Mouse (Mus musculus) myocyte (in vitro differentiated cells): ENCODE results near the gene Krt88. TPM values are rescaled to one million over a fixed set of nuclear protein-coding genes. Genes with fewer than 3 reads are reported as not detected.

ENCODE experiments used
- H3K27me3 ChIP-seq: one replicate; pipeline ENCODE4 v1.6.1; 2011; ENCODE audit not compliant: control insufficient read depth, insufficient read depth, insufficient read length
- H3K36me3 ChIP-seq: one replicate; pipeline ENCODE4 v1.6.1; 2011; ENCODE audit not compliant: control insufficient read depth, insufficient read depth
- H3K4me2 ChIP-seq: one replicate; pipeline ENCODE4 v1.6.1; 2011; ENCODE audit warnings: low read depth, control low read depth
- H3K4me3 ChIP-seq: one replicate; pipeline ENCODE4 v1.5.1; 2011; ENCODE audit warnings: mild to moderate bottlenecking, control low read depth, moderate library complexity
- H3K79me2 ChIP-seq: one replicate; pipeline ENCODE4 v1.6.1; 2011; ENCODE audit not compliant: control insufficient read depth, insufficient read depth
- H3ac ChIP-seq: one replicate; pipeline ENCODE4 v1.6.1; 2011; ENCODE audit not compliant: control insufficient read depth, insufficient read length
- CEBPB ChIP-seq: IDR thresholded peaks from 2 replicates; pipeline ENCODE4 v1.6.1; 2011; ENCODE audit warnings: mild to moderate bottlenecking, moderate library complexity; ENCODE audit not compliant: poor library complexity, insufficient read depth, severe bottlenecking
- E2F4 ChIP-seq: IDR thresholded peaks from one replicate; pipeline ENCODE4 v1.6.1; 2011; ENCODE audit warnings: mild to moderate bottlenecking, control low read depth, moderate library complexity; ENCODE audit not compliant: insufficient read depth
- MAX ChIP-seq: IDR thresholded peaks from one replicate; pipeline ENCODE4 v1.6.1; 2011; ENCODE audit warnings: low read depth, mild to moderate bottlenecking, control low read depth
- MYOD1 ChIP-seq, 3 experiments: IDR thresholded peaks; one replicate each; pipeline ENCODE4 v1.6.1; 2011; ENCODE audit warnings: control low read depth in 2 of 3, low read depth in 2 of 3, mild to moderate bottlenecking in 2 of 3, moderate library complexity in 1 of 3; ENCODE audit not compliant: insufficient read length in 2 of 3, control insufficient read depth in 1 of 3
- MYOG ChIP-seq, 3 experiments: IDR thresholded peaks; one replicate each; pipeline ENCODE4 v1.6.1; 2011; ENCODE audit warnings: control low read depth in 2 of 3, low read depth in 2 of 3, mild to moderate bottlenecking in 2 of 3; ENCODE audit not compliant: insufficient read length in 2 of 3, control insufficient read depth in 1 of 3, insufficient read depth in 1 of 3
- POLR2A ChIP-seq: IDR thresholded peaks from one replicate; pipeline ENCODE4 v1.6.1; 2011; ENCODE audit warnings: low read depth, mild to moderate bottlenecking, control low read depth, moderate library complexity; ENCODE audit not compliant: insufficient read length
- POLR2AphosphoS2 ChIP-seq: IDR thresholded peaks from one replicate; pipeline ENCODE4 v1.6.1; 2011; ENCODE audit warnings: low read depth, control low read depth; ENCODE audit not compliant: insufficient read length
- REST ChIP-seq: IDR thresholded peaks from one replicate; pipeline ENCODE4 v1.6.1; 2011; ENCODE audit warnings: mild to moderate bottlenecking, control low read depth, moderate library complexity; ENCODE audit not compliant: insufficient read depth, insufficient read length
- SRF ChIP-seq: IDR thresholded peaks from one replicate; pipeline ENCODE4 v1.6.1; 2011; ENCODE audit warnings: low read depth; ENCODE audit not compliant: control insufficient read depth, insufficient read length
- TCF12 ChIP-seq: IDR thresholded peaks from one replicate; pipeline ENCODE4 v1.6.1; 2011; ENCODE audit warnings: mild to moderate bottlenecking, control low read depth; ENCODE audit not compliant: poor library complexity, insufficient read depth, severe bottlenecking
- TCF3 ChIP-seq: IDR thresholded peaks from one replicate; pipeline ENCODE4 v1.6.1; 2011; ENCODE audit warnings: low read depth, control low read depth; ENCODE audit not compliant: insufficient read length
- USF1 ChIP-seq: IDR thresholded peaks from one replicate; pipeline ENCODE4 v1.6.1; 2011; ENCODE audit warnings: low read depth, mild to moderate bottlenecking, control low read depth, moderate library complexity
- polyA plus RNA-seq: library from polyadenylated mRNA; unstranded; fragments of >200 nt; fragmentation: generic; extraction: Trizol; gene quantifications from one replicate; pipeline ENCODE4 v1.2.1, GENCODE M21; 2012; ENCODE audit warnings: missing spikeins

Krt88 gene
- polyA plus RNA-seq, 1 experiment, result not detected

DNA sequence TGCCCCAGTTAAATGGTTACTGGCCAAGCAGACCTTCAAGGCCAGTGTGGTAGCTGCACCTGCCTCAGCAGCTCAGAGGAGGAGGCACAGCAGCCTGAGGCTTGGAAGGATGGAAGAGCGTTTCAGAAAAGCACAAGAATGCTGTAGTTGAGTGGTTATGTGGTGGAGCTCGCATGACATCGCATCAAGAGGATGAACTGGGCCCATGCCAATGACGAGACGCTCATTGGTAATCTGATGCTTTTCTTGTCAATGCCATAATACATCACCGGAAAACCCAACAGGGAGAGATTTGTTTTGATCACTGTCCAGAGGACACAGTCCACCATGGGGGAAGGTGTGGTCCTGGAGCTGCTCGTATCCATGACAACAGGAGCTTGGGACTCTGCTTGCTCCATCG is 47.7 kb downstream of the Krt88 start:
- Histone ChIP-seq H3K4me3 (no peak overlapping the region), H3K27me3 (peaks cover 43% of the 10 kb centered on the region), H3K4me2 (no peak overlapping the region), H3ac (no peak overlapping the region), H3K79me2 (no peaks in the 10 kb centered on the region), H3K36me3 (no peaks in the 10 kb centered on the region)
- TF ChIP-seq MAX (no peak), POLR2A (no peak), TCF12 (no peak), MYOD1 (IDR thresholded peaks at IDR 0.05; ENCODE audit: control insufficient read depth in 1 of 3, insufficient read length in 2 of 3, low read depth in 2 of 3) (no peak), E2F4 (no peak), SRF (no peak), MYOG (IDR thresholded peaks at IDR 0.05; ENCODE audit: control insufficient read depth in 1 of 3, insufficient read depth in 1 of 3, insufficient read length in 2 of 3, low read depth in 2 of 3) (no peak), CEBPB (no peak), TCF3 (no peak), POLR2AphosphoS2 (no peak), REST (no peak)

DNA sequence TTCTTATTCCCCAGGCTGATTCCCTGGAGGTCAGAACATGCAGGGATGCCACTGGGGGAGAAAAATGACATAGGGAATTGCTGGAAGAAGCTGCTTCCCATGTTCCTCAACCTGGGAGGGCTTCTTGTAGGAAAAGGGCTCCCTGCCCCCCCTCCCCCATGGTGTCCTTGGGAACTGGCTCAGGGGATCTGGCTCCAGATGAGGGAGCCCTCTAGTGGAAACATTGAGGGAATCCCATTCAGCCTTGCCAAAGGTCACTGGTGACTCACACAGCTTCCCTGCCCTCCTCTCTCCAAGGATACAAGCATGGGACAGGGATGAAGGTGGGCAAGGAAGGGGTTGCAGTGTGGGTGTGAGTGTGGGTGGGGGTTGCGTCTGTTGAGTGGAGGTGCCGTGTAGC is 49.6 kb downstream of the Krt88 start:
- no peak overlapping the region for H3ac ChIP-seq
- no peaks in the 10 kb centered on the region for H3K79me2 ChIP-seq
- TF ChIP-seq MYOG (IDR thresholded peaks at IDR 0.05; ENCODE audit: control insufficient read depth in 1 of 3, insufficient read depth in 1 of 3, insufficient read length in 2 of 3, low read depth in 2 of 3) (no peak), SRF (no peak), REST (no peak), TCF3 (no peak), CEBPB (no peak), POLR2AphosphoS2 (no peak), POLR2A (no peak), TCF12 (no peak), MAX (no peak), USF1 (no peak), MYOD1 (IDR thresholded peaks at IDR 0.05; ENCODE audit: control insufficient read depth in 1 of 3, insufficient read length in 2 of 3, low read depth in 2 of 3) (no peak), E2F4 (no peak)
- H3K4me3 ChIP-seq, result no peak overlapping the region
- H3K36me3 ChIP-seq, result no peaks in the 10 kb centered on the region
- peaks cover 36% of the 10 kb centered on the region for H3K27me3 ChIP-seq
- no peak overlapping the region for H3K4me2 ChIP-seq

Other genes starting within 250 kb of the Krt88 start
- 11.0 TPM for gene Grasp, start 223.6 kb upstream of the Krt88 start, polyA plus RNA-seq
- 15.3 TPM for gene Nr4a1, start 193.5 kb upstream of the Krt88 start, polyA plus RNA-seq
- 110 TPM for gene Atg101, start 163.5 kb upstream of the Krt88 start, polyA plus RNA-seq
- gene 6030408B16Rik, start 154.5 kb upstream of the Krt88 start, polyA plus RNA-seq, result 0.16 TPM
- 7.7 TPM for gene Krt80, start 77.6 kb upstream of the Krt88 start, polyA plus RNA-seq
- gene Krt7, start 36.7 kb upstream of the Krt88 start, polyA plus RNA-seq, result 0.04 TPM
- not detected for gene Krt87, start 8.9 kb upstream of the Krt88 start, polyA plus RNA-seq
- not detected for gene Krt81, start 16.0 kb downstream of the Krt88 start, polyA plus RNA-seq
- gene Krt86, start 25.7 kb downstream of the Krt88 start, polyA plus RNA-seq, result not detected
- not detected for gene Krt83, start 43.8 kb downstream of the Krt88 start, polyA plus RNA-seq
- gene Gm49425, start 69.5 kb downstream of the Krt88 start, polyA plus RNA-seq, result not detected
- gene Krt84, start 85.1 kb downstream of the Krt88 start, polyA plus RNA-seq, result not detected
- not detected for gene Krt82, start 102.9 kb downstream of the Krt88 start, polyA plus RNA-seq
- gene Krt90, start 115.2 kb downstream of the Krt88 start, polyA plus RNA-seq, result not detected
- not detected for gene Krt75, start 126.2 kb downstream of the Krt88 start, polyA plus RNA-seq
- gene Gm5414, start 180.4 kb downstream of the Krt88 start, polyA plus RNA-seq, result not detected
- not detected for gene Gm5478, start 199.6 kb downstream of the Krt88 start, polyA plus RNA-seq
- not detected for gene Krt6b, start 232.5 kb downstream of the Krt88 start, polyA plus RNA-seq
- gene Krt6a, start 246.6 kb downstream of the Krt88 start, polyA plus RNA-seq, result not detected